Mouse (Mus musculus): ENCODE results near the gene Lgr4.

The Lgr4 gene

GRCm38 (mm10) chr2:109949519-109949918 is 32.1 kb downstream of the Lgr4 start:
- DNase-seq (ENCODE audit: low spot score in 2 of 2), result no peak

GRCm38 (mm10) chr2:109950311-109950710 is 32.9 kb downstream of the Lgr4 start:
- no peak for DNase-seq (ENCODE audit: low spot score in 2 of 2)

GRCm38 (mm10) chr2:109951050-109951449 is 33.6 kb downstream of the Lgr4 start:
- no peak for DNase-seq (ENCODE audit: low spot score in 2 of 2)

GRCm38 (mm10) chr2:109953048-109953717 is 35.7 kb downstream of the Lgr4 start:
- DNase-seq (ENCODE audit: low spot score in 2 of 2), result no peak

- no peak for DNase-seq (ENCODE audit: low spot score in 2 of 2)
Observed at GRCm38 (mm10) chr2:109953893-109954292, 36.4 kb downstream of the Lgr4 start.

GRCm38 (mm10) chr2:109955060-109955459 is 37.6 kb downstream of the Lgr4 start:
- no peak for DNase-seq (ENCODE audit: low spot score in 2 of 2)

- no peak for DNase-seq (ENCODE audit: low spot score in 2 of 2)
Observed at GRCm38 (mm10) chr2:109955910-109956309, 38.5 kb downstream of the Lgr4 start.

- no peak for DNase-seq (ENCODE audit: low spot score in 2 of 2)
Observed at GRCm38 (mm10) chr2:109956785-109957184, 39.3 kb downstream of the Lgr4 start.

- no peak for DNase-seq (ENCODE audit: low spot score in 2 of 2)
Observed at GRCm38 (mm10) chr2:109958692-109959406, 41.4 kb downstream of the Lgr4 start.

GRCm38 (mm10) chr2:109959407-109960075 is 42.1 kb downstream of the Lgr4 start:
- no peak for DNase-seq (ENCODE audit: low spot score in 2 of 2)

- no peak for DNase-seq (ENCODE audit: low spot score in 2 of 2)
Observed at GRCm38 (mm10) chr2:109960246-109960645, 42.8 kb downstream of the Lgr4 start.

- no peak for DNase-seq (ENCODE audit: low spot score in 2 of 2)
Observed at GRCm38 (mm10) chr2:109961174-109961573, 43.7 kb downstream of the Lgr4 start.

GRCm38 (mm10) chr2:109963591-109964258 is 46.3 kb downstream of the Lgr4 start:
- DNase-seq (ENCODE audit: low spot score in 2 of 2), result no peak

- no peak for DNase-seq (ENCODE audit: low spot score in 2 of 2)
Observed at GRCm38 (mm10) chr2:109965753-109966420, 48.4 kb downstream of the Lgr4 start.

GRCm38 (mm10) chr2:109966863-109967262 is 49.4 kb downstream of the Lgr4 start:
- no peak for DNase-seq (ENCODE audit: low spot score in 2 of 2)

GRCm38 (mm10) chr2:109969381-109969780 is 51.9 kb downstream of the Lgr4 start:
- DNase-seq (ENCODE audit: low spot score in 2 of 2), result no peak

- DNase-seq (ENCODE audit: low spot score in 2 of 2), result no peak
Observed at GRCm38 (mm10) chr2:109969926-109970532, 52.6 kb downstream of the Lgr4 start.

- no peak for DNase-seq (ENCODE audit: low spot score in 2 of 2)
Observed at GRCm38 (mm10) chr2:109970744-109971410, 53.4 kb downstream of the Lgr4 start.

GRCm38 (mm10) chr2:109972310-109972709 is 54.9 kb downstream of the Lgr4 start:
- no peak for DNase-seq (ENCODE audit: low spot score in 2 of 2)

- no peak for DNase-seq (ENCODE audit: low spot score in 2 of 2)
Observed at GRCm38 (mm10) chr2:109972922-109973321, 55.5 kb downstream of the Lgr4 start.

GRCm38 (mm10) chr2:109974807-109975206 is 57.4 kb downstream of the Lgr4 start:
- no peak for DNase-seq (ENCODE audit: low spot score in 2 of 2)

All from spleen, postnatal 36 days (tissue).